Mouse (Mus musculus) kidney, adult 2 months (tissue): ENCODE measurements around the gene Igsf8.

Experiments
- CTCF ChIP-seq: fragments of 200-500 bp; conservative IDR thresholded peaks from 2 replicates; pipeline ENCODE4 v1.5.1; 2011; ENCODE audit warnings: low read depth, mild to moderate bottlenecking, control low read depth, low read length, moderate library complexity, mixed read lengths; ENCODE audit not compliant: insufficient read depth, insufficient read length
- POLR2A ChIP-seq: fragments of 200-500 bp; IDR thresholded peaks from one replicate; pipeline ENCODE4 v1.6.1; 2011; ENCODE audit warnings: low read depth, low read length, control low read depth

DNA sequence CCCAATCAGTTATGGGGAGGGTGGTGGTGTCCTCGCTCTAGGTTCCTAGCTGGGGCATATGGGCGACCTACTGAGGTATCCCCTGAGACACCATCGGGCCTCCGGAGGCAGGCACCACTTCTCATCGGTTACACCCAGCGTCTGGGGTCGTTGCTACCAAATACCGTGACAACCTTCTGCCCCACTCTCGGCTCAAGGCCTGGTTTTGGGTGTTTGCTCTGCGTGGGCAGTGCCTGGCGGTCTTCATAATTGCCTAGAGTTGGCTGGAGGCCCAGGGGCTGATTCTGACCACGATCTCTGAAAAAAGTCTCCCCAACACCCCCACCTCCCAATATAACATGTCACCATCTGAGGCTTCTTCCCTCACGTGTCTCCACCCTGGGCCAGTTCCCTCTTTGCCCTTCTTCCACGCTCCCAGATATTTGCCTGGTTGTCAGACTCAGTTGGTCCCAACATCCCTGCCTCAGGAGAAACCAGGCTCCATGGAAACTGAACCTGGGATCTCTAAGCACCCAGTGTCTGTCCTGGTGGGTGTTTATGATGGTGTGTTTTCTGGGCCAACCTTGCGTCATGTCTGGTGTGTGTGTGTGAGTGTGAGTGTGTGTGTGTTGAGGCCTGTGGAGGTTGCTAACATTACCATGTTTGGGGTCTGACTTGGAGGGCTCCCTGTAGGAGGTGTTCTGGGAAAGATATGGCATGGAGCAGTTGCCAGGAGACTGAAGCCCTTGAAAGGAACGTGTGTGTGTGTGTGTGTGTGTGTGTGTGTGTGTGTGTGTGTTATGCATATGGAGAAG, 51.5 kb downstream of the Igsf8 start:
- TF ChIP-seq POLR2A: no peak
- no peak for TF ChIP-seq CTCF
